Mouse (Mus musculus) T-helper 2 cell (primary cell): ENCODE measurements around the gene Atraid.

ENCODE experiments used
- in situ Hi-C: fragments of 300-600 bp; cut with MboI, MseI; formaldehyde crosslinking; loops from one replicate; pipeline ENCODE4 v1.15.1; 2025; ENCODE audit warnings: high pct_unique_total_duplicates

The Atraid gene

GRCm38 (mm10) chr5:31053728-31054127, 5.6 kb downstream of the Atraid start:
- in situ Hi-C loops, result loop anchor here (10.0 kb wide), 1 partner anchor 121 kb away; the partner anchor contains the start of gene Gm29609

- in situ Hi-C loops, result loop anchor here (10.0 kb wide), 1 partner anchor 120 kb away; the partner anchor contains the start of gene Gm29609
Observed at GRCm38 (mm10) chr5:31054261-31055215, 6.4 kb downstream of the Atraid start, which contains the start of gene Cad. Gene Cad (plus strand): TSS chr5:31054780.

GRCm38 (mm10) chr5:31055216-31056140, 7.4 kb downstream of the Atraid start:
- in situ Hi-C loops, result loop anchor here (10.0 kb wide), 1 partner anchor 119 kb away; the partner anchor contains the start of gene Gm29609

- in situ Hi-C loops, result no loop called here
Observed at GRCm38 (mm10) chr5:31069810-31070209, 21.7 kb downstream of the Atraid start.

GRCm38 (mm10) chr5:31071059-31071458, 22.9 kb downstream of the Atraid start:
- in situ Hi-C loops, result no loop called here

GRCm38 (mm10) chr5:31071821-31072220, 23.7 kb downstream of the Atraid start:
- in situ Hi-C loops, result no loop called here

GRCm38 (mm10) chr5:31073176-31073575, 25.1 kb downstream of the Atraid start:
- in situ Hi-C loops, result no loop called here

- in situ Hi-C loops, result no loop called here
Observed at GRCm38 (mm10) chr5:31076346-31076745, 28.2 kb downstream of the Atraid start.

GRCm38 (mm10) chr5:31080059-31080794, 32.1 kb downstream of the Atraid start:
- in situ Hi-C loops, result no loop called here

- in situ Hi-C loops, result no loop called here
Observed at GRCm38 (mm10) chr5:31080795-31081164, 32.7 kb downstream of the Atraid start.

- in situ Hi-C loops, result no loop called here
Observed at GRCm38 (mm10) chr5:31081386-31081785, 33.3 kb downstream of the Atraid start.

- in situ Hi-C loops, result no loop called here
Observed at GRCm38 (mm10) chr5:31082355-31082754, 34.2 kb downstream of the Atraid start.

- in situ Hi-C loops, result no loop called here
Observed at GRCm38 (mm10) chr5:31082935-31083625, 35.0 kb downstream of the Atraid start.

GRCm38 (mm10) chr5:31083949-31084348, 35.8 kb downstream of the Atraid start:
- in situ Hi-C loops, result no loop called here

- in situ Hi-C loops, result loop anchor here (5.0 kb wide), 1 partner anchor 61 kb away; no protein-coding TSS in a partner anchor
Observed at GRCm38 (mm10) chr5:31086606-31087005, 38.5 kb downstream of the Atraid start.

- in situ Hi-C loops, result loop anchor here (5.0 kb wide), 1 partner anchor 60 kb away; no protein-coding TSS in a partner anchor
Observed at GRCm38 (mm10) chr5:31087131-31087530, 39.0 kb downstream of the Atraid start.

- in situ Hi-C loops, result no loop called here
Observed at GRCm38 (mm10) chr5:31092231-31092975, 44.3 kb downstream of the Atraid start.

GRCm38 (mm10) chr5:31093151-31094041, 45.3 kb downstream of the Atraid start:
- in situ Hi-C loops, result no loop called here
